Mouse (Mus musculus): ENCODE results near the gene Manbal.

The Manbal gene

GRCm38 (mm10) chr2:157367184-157367893 lies at the start of gene Manbal:
Gene Manbal, plus strand, starts transcription at chr2:157367594.
- peak; percentile 91 for DNase-seq (ENCODE audit: low spot score)

- DNase-seq (ENCODE audit: low spot score), result no peak
These were observed 47.3 kb upstream of the Manbal start for GRCm38 (mm10) chr2:157320135-157320534.

GRCm38 (mm10) chr2:157320886-157321285 lies 46.5 kb upstream of the Manbal start:
- no peak for DNase-seq (ENCODE audit: low spot score)

- DNase-seq (ENCODE audit: low spot score), result no peak
These were observed 45.2 kb upstream of the Manbal start for GRCm38 (mm10) chr2:157322029-157322766.

- no peak for DNase-seq (ENCODE audit: low spot score)
These were observed 42.2 kb upstream of the Manbal start for GRCm38 (mm10) chr2:157325238-157325637.

GRCm38 (mm10) chr2:157328106-157328505 lies 39.3 kb upstream of the Manbal start:
- no peak for DNase-seq (ENCODE audit: low spot score)

GRCm38 (mm10) chr2:157328570-157328969 lies 38.8 kb upstream of the Manbal start:
- no peak for DNase-seq (ENCODE audit: low spot score)

- DNase-seq (ENCODE audit: low spot score), result no peak
These were observed 35.3 kb upstream of the Manbal start for GRCm38 (mm10) chr2:157332059-157332458.

- DNase-seq (ENCODE audit: low spot score), result peak; percentile 56
These were observed 28.7 kb upstream of the Manbal start for GRCm38 (mm10) chr2:157338663-157339062.

- DNase-seq (ENCODE audit: low spot score), result no peak
These were observed 27.9 kb upstream of the Manbal start for GRCm38 (mm10) chr2:157339532-157339931.

- DNase-seq (ENCODE audit: low spot score), result no peak
These were observed 27.1 kb upstream of the Manbal start for GRCm38 (mm10) chr2:157340221-157340741.

- DNase-seq (ENCODE audit: low spot score), result peak; percentile 35
These were observed 25.7 kb upstream of the Manbal start for GRCm38 (mm10) chr2:157341554-157342270.

GRCm38 (mm10) chr2:157342328-157342926 lies 25.0 kb upstream of the Manbal start:
- DNase-seq (ENCODE audit: low spot score), result no peak

GRCm38 (mm10) chr2:157343337-157343736 lies 24.1 kb upstream of the Manbal start:
- DNase-seq (ENCODE audit: low spot score), result no peak

- no peak for DNase-seq (ENCODE audit: low spot score)
These were observed 19.8 kb upstream of the Manbal start, which contains the start of gene Ghrh for GRCm38 (mm10) chr2:157347361-157348159. Gene Ghrh, minus strand, starts transcription at chr2:157347506.

GRCm38 (mm10) chr2:157349121-157349778 lies 18.1 kb upstream of the Manbal start:
- no peak for DNase-seq (ENCODE audit: low spot score)

- no peak for DNase-seq (ENCODE audit: low spot score)
These were observed 14.2 kb upstream of the Manbal start for GRCm38 (mm10) chr2:157353183-157353582.

GRCm38 (mm10) chr2:157354106-157354505 lies 13.3 kb upstream of the Manbal start:
- DNase-seq (ENCODE audit: low spot score), result no peak

- DNase-seq (ENCODE audit: low spot score), result no peak
These were observed 7.4 kb upstream of the Manbal start for GRCm38 (mm10) chr2:157360028-157360427.

GRCm38 (mm10) chr2:157363031-157363430 lies 4.4 kb upstream of the Manbal start:
- no peak for DNase-seq (ENCODE audit: low spot score)

- DNase-seq (ENCODE audit: low spot score), result no peak
These were observed 632 bp upstream of the Manbal start for GRCm38 (mm10) chr2:157366762-157367161.
